Mouse (Mus musculus) C2C12 (cell line): ENCODE data around the gene Ttll7. TPM values are rescaled to one million over a fixed set of nuclear protein-coding genes. Genes with fewer than 3 reads are reported as not detected.

ENCODE experiments used
- H3K27me3 ChIP-seq: one replicate; pipeline ENCODE4 v1.6.1; 2011; ENCODE audit not compliant: control insufficient read depth, insufficient read depth, insufficient read length
- H3K36me3 ChIP-seq: one replicate; pipeline ENCODE4 v1.6.1; 2011; ENCODE audit not compliant: control insufficient read depth, insufficient read depth
- H3K4me3 ChIP-seq: one replicate; pipeline ENCODE4 v1.5.1; 2011; ENCODE audit warnings: mild to moderate bottlenecking, control low read depth; ENCODE audit not compliant: poor library complexity, insufficient read depth, severe bottlenecking
- H3K79me2 ChIP-seq: one replicate; pipeline ENCODE4 v1.6.1; 2011; ENCODE audit not compliant: control insufficient read depth, insufficient read depth
- H3K79me3 ChIP-seq: one replicate; pipeline ENCODE4 v1.6.1; 2011; ENCODE audit warnings: low read depth, control low read depth
- H3ac ChIP-seq: one replicate; pipeline ENCODE3; 2011; ENCODE audit warnings: low read depth; ENCODE audit not compliant: control insufficient read depth, insufficient read length
- CEBPB ChIP-seq: IDR thresholded peaks from one replicate; pipeline ENCODE4 v1.6.1; 2011; ENCODE audit warnings: low read depth, mild to moderate bottlenecking, control low read depth, moderate library complexity
- CTCF ChIP-seq: IDR thresholded peaks from one replicate; pipeline ENCODE4 v1.5.1; 2011; ENCODE audit not compliant: control insufficient read depth, insufficient read depth, insufficient read length
- FOSL1 ChIP-seq: IDR thresholded peaks from one replicate; pipeline ENCODE4 v1.8.0; 2011; ENCODE audit warnings: mild to moderate bottlenecking, low read length; ENCODE audit not compliant: poor library complexity, insufficient read depth, severe bottlenecking
- MAX ChIP-seq: IDR thresholded peaks from one replicate; pipeline ENCODE4 v1.6.1; 2011; ENCODE audit warnings: mild to moderate bottlenecking, control low read depth
- MYOD1 ChIP-seq: IDR thresholded peaks from one replicate; pipeline ENCODE4 v1.6.1; 2011; ENCODE audit warnings: low read depth; ENCODE audit not compliant: control insufficient read depth, insufficient read length
- MYOG ChIP-seq: IDR thresholded peaks from one replicate; pipeline ENCODE4 v1.6.1; 2011; ENCODE audit not compliant: control insufficient read depth, insufficient read length; ENCODE audit errors: extremely low read depth
- USF1 ChIP-seq: IDR thresholded peaks from one replicate; pipeline ENCODE4 v1.6.1; 2011; ENCODE audit warnings: low read depth, mild to moderate bottlenecking, control low read depth, moderate library complexity
- polyA plus RNA-seq: library from polyadenylated mRNA; unstranded; fragments of >200 nt; fragmentation: generic; extraction: Trizol; gene quantifications from one replicate; pipeline ENCODE4 v1.2.1, GENCODE M21; 2012; ENCODE audit warnings: missing spikeins

Gene Ttll7
- polyA plus RNA-seq, 1 experiment, result 6.4 TPM

DNA sequence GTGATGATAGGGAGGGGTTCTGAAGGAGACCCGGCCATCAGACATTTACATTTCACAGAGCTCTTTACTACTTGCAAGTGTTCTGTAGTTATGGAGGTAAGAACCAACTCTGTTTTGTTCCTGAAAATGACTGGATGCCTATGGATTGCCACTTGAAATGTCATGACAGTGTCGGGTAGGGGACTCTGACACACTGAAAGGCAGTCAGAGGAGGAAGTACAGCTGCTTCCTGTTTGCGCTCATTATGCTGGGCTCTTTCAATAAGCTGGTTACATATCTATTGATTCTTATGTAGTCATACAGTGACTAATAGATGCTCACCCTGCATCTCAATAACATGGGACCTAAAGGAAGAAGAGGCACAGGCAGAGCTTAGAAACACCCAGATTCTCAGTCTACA, 148.8 kb downstream of the Ttll7 start:
- Histone ChIP-seq H3K79me2 (no peaks in the 10 kb centered on the region), H3K27me3 (no peaks in the 10 kb centered on the region), H3K79me3 (no peaks in the 10 kb centered on the region), H3ac (no peak overlapping the region), H3K4me3 (no peak overlapping the region), H3K36me3 (no peaks in the 10 kb centered on the region)
- TF ChIP-seq MYOG (no peak), USF1 (no peak), MAX (no peak), FOSL1 (no peak), CEBPB (no peak), CTCF (no peak)

GRCm38 (mm10) chr3:147001557-147001956, 149.4 kb downstream of the Ttll7 start:
- no peaks in the 10 kb centered on the region for H3K79me3 ChIP-seq
- no peaks in the 10 kb centered on the region for H3K36me3 ChIP-seq
- no peaks in the 10 kb centered on the region for H3K27me3 ChIP-seq
- H3K4me3 ChIP-seq, result no peak overlapping the region
- H3K79me2 ChIP-seq, result no peaks in the 10 kb centered on the region
- TF ChIP-seq CTCF (no peak), MYOD1 (no peak), FOSL1 (no peak), MAX (no peak), CEBPB (no peak), MYOG (no peak), USF1 (no peak)
- no peak overlapping the region for H3ac ChIP-seq

DNA sequence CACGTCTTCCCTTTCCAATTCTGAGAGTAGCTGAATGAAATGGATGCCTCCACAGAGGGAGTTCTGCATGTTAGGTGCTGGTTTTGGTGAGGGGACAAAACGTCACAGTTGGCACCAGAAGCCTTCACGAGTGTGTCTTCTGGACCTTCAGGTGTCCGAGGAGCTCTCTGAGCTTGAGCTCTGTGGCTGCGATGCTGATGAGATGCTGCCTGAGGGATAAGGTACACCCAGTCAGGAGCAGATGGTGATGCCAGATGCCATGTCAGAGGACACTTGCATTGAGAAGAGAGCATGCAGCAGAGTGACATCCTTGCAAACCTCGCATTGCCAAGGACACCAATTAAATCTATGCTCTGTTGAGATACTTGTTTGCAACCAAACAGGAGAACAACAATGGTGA, 164.3 kb downstream of the Ttll7 start:
- Histone ChIP-seq H3K79me3 (no peaks in the 10 kb centered on the region), H3ac (no peak overlapping the region), H3K79me2 (no peaks in the 10 kb centered on the region), H3K4me3 (no peak overlapping the region), H3K27me3 (no peaks in the 10 kb centered on the region), H3K36me3 (no peaks in the 10 kb centered on the region)
- TF ChIP-seq USF1 (no peak), FOSL1 (no peak), MYOD1 (no peak), CTCF (no peak), MYOG (no peak), MAX (no peak), CEBPB (no peak)

DNA sequence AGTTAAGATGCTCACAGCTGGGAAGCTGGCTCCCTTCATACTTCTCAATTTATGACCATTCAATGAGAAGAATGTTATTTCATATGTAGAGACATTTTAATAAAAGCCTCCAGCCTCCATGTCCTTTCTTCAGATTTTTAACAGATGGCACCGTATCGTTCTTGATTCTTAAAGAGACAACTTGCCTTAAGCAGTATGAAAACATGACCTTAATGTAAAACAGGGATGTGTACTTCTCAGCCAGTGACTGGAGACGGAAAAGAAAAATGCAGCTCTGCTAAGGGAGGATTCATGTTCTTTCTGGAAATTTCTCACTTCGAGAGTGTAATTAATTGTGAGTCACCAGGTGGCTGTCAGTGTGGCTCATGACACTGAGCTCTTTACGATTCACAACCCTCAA, 167.3 kb downstream of the Ttll7 start:
- no peak overlapping the region for H3K4me3 ChIP-seq
- H3K27me3 ChIP-seq, result no peaks in the 10 kb centered on the region
- no peaks in the 10 kb centered on the region for H3K79me2 ChIP-seq
- no peak for TF ChIP-seq CTCF
- no peak for TF ChIP-seq MYOG
- no peak for TF ChIP-seq MYOD1
- no peak for TF ChIP-seq USF1
- TF ChIP-seq CEBPB, result no peak
- no peak for TF ChIP-seq FOSL1
- no peak for TF ChIP-seq MAX
- no peaks in the 10 kb centered on the region for H3K36me3 ChIP-seq
- no peak overlapping the region for H3ac ChIP-seq
- H3K79me3 ChIP-seq, result no peaks in the 10 kb centered on the region

- Histone ChIP-seq H3K36me3 (no peaks in the 10 kb centered on the region), H3K27me3 (no peaks in the 10 kb centered on the region), H3K79me3 (no peaks in the 10 kb centered on the region), H3ac (no peak overlapping the region), H3K79me2 (no peaks in the 10 kb centered on the region), H3K4me3 (no peak overlapping the region)
- TF ChIP-seq CEBPB (no peak), FOSL1 (no peak), CTCF (no peak), USF1 (no peak), MAX (no peak), MYOG (no peak), MYOD1 (no peak)
Measured at GRCm38 (mm10) chr3:147026248-147026647, 174.1 kb downstream of the Ttll7 start.

- Histone ChIP-seq H3K79me3 (no peaks in the 10 kb centered on the region), H3K36me3 (no peaks in the 10 kb centered on the region), H3K4me3 (no peak overlapping the region), H3K79me2 (no peaks in the 10 kb centered on the region), H3ac (no peak overlapping the region), H3K27me3 (no peaks in the 10 kb centered on the region)
- TF ChIP-seq CTCF (no peak), MYOG (no peak)
Measured at GRCm38 (mm10) chr3:147028382-147028781, 176.2 kb downstream of the Ttll7 start.

- Histone ChIP-seq H3ac (no peak overlapping the region), H3K4me3 (no peak overlapping the region), H3K79me2 (no peaks in the 10 kb centered on the region), H3K27me3 (no peaks in the 10 kb centered on the region), H3K36me3 (no peaks in the 10 kb centered on the region), H3K79me3 (no peaks in the 10 kb centered on the region)
- TF ChIP-seq MAX (no peak), USF1 (no peak), MYOD1 (no peak), CEBPB (no peak), MYOG (no peak), FOSL1 (no peak), CTCF (no peak)
Measured at GRCm38 (mm10) chr3:147029718-147030117, 177.6 kb downstream of the Ttll7 start.
